13 mouse cellular contexts compared by ENCODE assay signal in the genomic region with DNA sequence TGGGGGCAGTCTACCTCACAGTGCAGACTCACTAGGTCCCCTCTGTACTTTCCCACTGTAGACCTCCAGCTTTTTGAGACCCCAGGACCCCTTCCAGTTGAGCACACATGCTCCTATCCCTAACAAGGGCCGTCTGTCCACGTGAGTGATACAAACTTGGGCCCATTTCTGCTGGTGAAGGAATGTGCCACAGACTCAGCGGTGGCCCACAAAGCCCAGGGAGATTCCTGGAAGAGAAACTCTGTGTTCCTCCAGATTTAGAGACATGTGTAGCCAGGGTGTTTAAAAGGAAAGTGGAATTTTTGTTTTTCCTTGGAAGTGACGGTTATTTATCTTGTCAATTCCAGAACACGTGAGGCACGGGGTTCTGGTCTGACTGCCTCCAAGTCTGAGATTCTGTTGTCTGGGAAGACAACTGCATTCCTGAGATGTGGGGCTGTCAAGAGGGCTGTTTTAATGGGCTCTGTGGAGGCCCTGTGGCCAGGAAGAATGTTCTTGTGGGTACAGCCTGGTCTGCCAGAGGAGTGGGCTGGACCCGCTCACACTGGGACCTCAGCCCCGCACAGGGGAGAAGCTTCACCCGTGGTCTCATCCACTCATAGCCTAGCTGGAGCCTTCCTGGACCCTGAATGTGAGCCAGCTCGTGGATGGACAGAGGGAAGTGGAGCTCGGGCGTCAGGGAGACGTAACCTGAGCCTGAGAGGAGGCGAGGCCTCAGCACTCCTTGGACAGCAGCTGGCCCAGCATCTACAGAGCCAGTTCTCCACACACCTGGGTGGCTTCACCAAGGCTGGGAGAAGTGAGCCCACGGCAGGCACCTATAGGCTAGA. TPM values are rescaled to one million over a fixed set of nuclear protein-coding genes. Genes with fewer than 3 reads are reported as not detected.
A peak's percentile ranks its signal among the peaks of the same experiment; 100 is the strongest.
DNase-seq lines count a peak whose midpoint lies in the region; ATAC-seq and TF ChIP-seq lines count a peak whose summit lies in the region.
"Had no signal": no experiment of that assay in that cellular context is flagged by ENCODE, and none has a peak within 500 bp of the region (broad histone marks: within the 10 kb centered on the region; RNA-seq: fewer than 3 reads in every experiment).

No protein-coding gene starts in this region.

- WGBS in lung, embryonic 15.5 days, result 39% methylated on average over 15 of the region's 15 CpGs
- 73% methylated on average over 15 of the region's 15 CpGs for WGBS in hindbrain, embryonic 16.5 days
- 67% methylated on average over 15 of the region's 15 CpGs for WGBS in small intestine, adult 2 months

- H3K9me3 ChIP-seq in lung, embryonic 15.5 days, result no peaks in the 10 kb centered on the region
- H3K9me3 ChIP-seq in hindbrain, embryonic 16.5 days (ENCODE audit: control insufficient read depth, low read length), result no peaks in the 10 kb centered on the region

- no peaks in the 10 kb centered on the region for H3K27me3 ChIP-seq in lung, embryonic 15.5 days
- H3K27me3 ChIP-seq in hindbrain, embryonic 16.5 days (replicated peaks; ENCODE audit: control insufficient read depth, insufficient read depth, low read length), result no peaks in the 10 kb centered on the region
- no peaks in the 10 kb centered on the region for H3K27me3 ChIP-seq in small intestine, adult 2 months (ENCODE audit: control insufficient read depth, insufficient read depth, low read length)
- H3K27me3 ChIP-seq: neural tube, embryonic 12.5 days had no signal

- no peaks in the 10 kb centered on the region for H3K36me3 ChIP-seq in lung, embryonic 15.5 days
- no peaks in the 10 kb centered on the region for H3K36me3 ChIP-seq in hindbrain, embryonic 16.5 days (ENCODE audit: control insufficient read depth, insufficient read depth, low read length)
- no peaks in the 10 kb centered on the region for H3K36me3 ChIP-seq in small intestine, adult 2 months (ENCODE audit: control insufficient read depth, insufficient read depth, low read length)
- H3K36me3 ChIP-seq: neural tube, embryonic 12.5 days had no signal

- no peak for TF ChIP-seq POLR2A in small intestine, adult 2 months (IDR thresholded peaks at IDR 0.05; ENCODE audit: low read depth, low read length)

- peak; percentile 40 to 46 for DNase-seq in cerebellum, postnatal 10 days
- no peak for DNase-seq in cerebellum, postnatal 36 days
- DNase-seq in lung, postnatal 25 days (ENCODE audit: low spot score), result no peak
- no peak for DNase-seq in left cerebral cortex, adult 8-10 months (ENCODE audit: low spot score in 2 of 2)
- DNase-seq in ovary, postnatal 14 days (ENCODE audit: low spot score), result no peak
- DNase-seq: B cell, adult 2 months; thymus, postnatal 36 days had no signal

- H3K4me3 ChIP-seq in lung, embryonic 15.5 days, result no peak overlapping the region
- no peak overlapping the region for H3K4me3 ChIP-seq in hindbrain, embryonic 16.5 days (ENCODE audit: low read length)
- no peak overlapping the region for H3K4me3 ChIP-seq in small intestine, adult 2 months (ENCODE audit: low read depth, low read length)
- H3K4me3 ChIP-seq: neural tube, embryonic 12.5 days had no signal

- H3K27ac ChIP-seq in lung, embryonic 15.5 days, result peak overlapping the region; percentile 85
- H3K27ac ChIP-seq in hindbrain, embryonic 16.5 days (ENCODE audit: low read depth, low read length), result peak overlapping the region; percentile 73
- H3K27ac ChIP-seq in small intestine, adult 2 months (ENCODE audit: insufficient read depth, low read depth, low read length), result peak overlapping the region; percentile 51
- H3K27ac ChIP-seq: neural tube, embryonic 12.5 days had no signal

- H3K4me2 ChIP-seq in lung, embryonic 15.5 days, result no peak overlapping the region
- H3K4me2 ChIP-seq in hindbrain, embryonic 16.5 days (ENCODE audit: low read length), result no peak overlapping the region
- H3K4me2 ChIP-seq: neural tube, embryonic 12.5 days had no signal

- TF ChIP-seq CTCF in small intestine, adult 2 months (IDR thresholded peaks at IDR 0.05; ENCODE audit: extremely low read depth, insufficient read length, insufficient replicate concordance, low read depth, low read length), result no peak

- H3K4me1 ChIP-seq in lung, embryonic 15.5 days, result peaks cover 47% of the 10 kb centered on the region
- peaks cover 23% of the 10 kb centered on the region for H3K4me1 ChIP-seq in hindbrain, embryonic 16.5 days (ENCODE audit: control insufficient read depth, insufficient read depth, low read depth, low read length)
- peaks cover 37% of the 10 kb centered on the region for H3K4me1 ChIP-seq in small intestine, adult 2 months (ENCODE audit: control insufficient read depth, insufficient read depth, insufficient read length, low read length)

- peak; percentile 16 for ATAC-seq in lung, embryonic 15.5 days (ENCODE audit: borderline replicate concordance, extremely low read depth, low FRiP score, low TSS enrichment)
- peak; percentile 25 for ATAC-seq in hindbrain, embryonic 16.5 days

- H3K9ac ChIP-seq in lung, embryonic 15.5 days, result no peak overlapping the region
- H3K9ac ChIP-seq in hindbrain, embryonic 16.5 days (ENCODE audit: low read depth, low read length), result no peak overlapping the region
- H3K9ac ChIP-seq: neural tube, embryonic 12.5 days had no signal

RNA-seq across cellular contexts. Expression of a gene that starts 33.0 kb away (rescaled TPM):
- polyA plus RNA-seq in lung, embryonic 15.5 days (2015; fragmentation: Nextera tagmentation; extraction: Ambion mirVana), result not detected in 2 replicates
- not detected in 2 replicates for polyA plus RNA-seq in hindbrain, embryonic 16.5 days (2015; fragmentation: Nextera tagmentation; extraction: Ambion mirVana)
- not detected in 2 replicates for polyA plus RNA-seq in small intestine, adult 2 months (2012; rRNA removed)
- total RNA-seq in left cerebral cortex, adult 8-10 months (2022), result not detected
- total RNA-seq: adrenal gland, postnatal 25 days had no signal
- polyA plus RNA-seq: limb, embryonic 11.5 days; neural tube, embryonic 12.5 days had no signal

RNA-seq across cellular contexts. Expression of a gene that starts 34.9 kb away (rescaled TPM):
- polyA plus RNA-seq in lung, embryonic 15.5 days (2015; fragmentation: Nextera tagmentation; extraction: Ambion mirVana), result 74.8 and 85.7 TPM in 2 replicates
- 65.1 and 67.4 TPM in 2 replicates for polyA plus RNA-seq in hindbrain, embryonic 16.5 days (2015; fragmentation: Nextera tagmentation; extraction: Ambion mirVana)
- polyA plus RNA-seq in small intestine, adult 2 months (2012; rRNA removed), result 42.6 and 58.3 TPM in 2 replicates
- total RNA-seq in left cerebral cortex, adult 8-10 months (2022), result 100 to 1,000 TPM in 3 of 4 experiments, 10 to 100 TPM in 1; 97.2 to 113 (median 110) TPM

Comparison
In these comparisons a context has a peak if more than half of its experiments do, and no peak if none do; other contexts are left out.
1. DNase-seq: peak in cerebellum, postnatal 10 days (2 of 2); none in cerebellum, postnatal 36 days (0 of 2), lung, postnatal 25 days (single experiment), left cerebral cortex, adult 8-10 months (0 of 2) and ovary, postnatal 14 days (single experiment).
2. Peak in every context shown above with its lines, with median percentiles within 50 percentile points of each other: H3K27ac ChIP-seq.